Mouse (Mus musculus) liver, embryonic 14.5 days (tissue): ENCODE measurements around the gene Muc1.

Experiments
- CTCF ChIP-seq: IDR thresholded peaks from 2 replicates; pipeline ENCODE4 v1.5.1; 2016; ENCODE audit warnings: antibody characterized with exemption, low read depth, control low read depth
- EP300 ChIP-seq: IDR thresholded peaks from 2 replicates; pipeline ENCODE4 v1.6.1; 2016; ENCODE audit warnings: antibody characterized with exemption, low read depth

- TF ChIP-seq CTCF = no peak
- TF ChIP-seq EP300 = no peak
Measured at GRCm38 (mm10) chr3:89236516-89236915, 7.7 kb downstream of the Muc1 start.
